Mouse (Mus musculus) midbrain, embryonic 14.5 days (tissue): ENCODE measurements at regions not wholly inside any gene's neighbourhood (a gene's known extent, or its start where the extent isn't known, plus 50 kb on each side); places are given as distances from the start of the nearest gene placed in this dataset.

Experiments
- ATAC-seq: fragments of 200-750 bp; cut with Nextera tagmentation; 2 replicates; pipeline ENCODE4 v1.8.0; 2017; ENCODE audit warnings: moderate number of reproducible peaks, moderate library complexity; ENCODE audit not compliant: low FRiP score, low TSS enrichment
- DNase-seq: peaks from one replicate; pipeline ENCODE4 v3.0.0-alpha.2; 2015
- H3K27ac ChIP-seq: fragments of 300-500 bp; sonication (generic); replicated peaks from 2 replicates; pipeline ENCODE4 v1.5.1; 2014; ENCODE audit warnings: mild to moderate bottlenecking, low read depth, low read length, moderate library complexity
- H3K27me3 ChIP-seq: fragments of 300-500 bp; sonication (generic); 2 replicates; pipeline ENCODE4 v1.6.1; 2014; ENCODE audit warnings: low read length, control low read depth, mixed read lengths; ENCODE audit not compliant: control insufficient read depth, insufficient read depth
- H3K36me3 ChIP-seq: fragments of 300-500 bp; sonication (generic); 2 replicates; pipeline ENCODE4 v1.6.1; 2014; ENCODE audit warnings: low read length, control low read depth; ENCODE audit not compliant: control insufficient read depth, insufficient read depth
- H3K4me1 ChIP-seq: fragments of 300-500 bp; sonication (generic); 2 replicates; pipeline ENCODE4 v1.6.1; 2014; ENCODE audit warnings: mild to moderate bottlenecking, antibody characterized with exemption, low read length, control low read depth; ENCODE audit not compliant: control insufficient read depth, insufficient read depth
- H3K4me2 ChIP-seq: fragments of 300-500 bp; sonication (generic); 2 replicates; pipeline ENCODE4 v1.6.1; 2014; ENCODE audit warnings: mild to moderate bottlenecking, low read length, moderate library complexity
- H3K4me3 ChIP-seq: fragments of 300-500 bp; sonication (generic); replicated peaks from 2 replicates; pipeline ENCODE4 v1.5.1; 2014; ENCODE audit warnings: low read depth, low read length
- H3K9ac ChIP-seq: fragments of 300-500 bp; sonication (generic); replicated peaks from 2 replicates; pipeline ENCODE4 v1.6.1; 2014; ENCODE audit warnings: mild to moderate bottlenecking, low read length, moderate library complexity
- H3K9me3 ChIP-seq: fragments of 300-500 bp; sonication (generic); 2 replicates; pipeline ENCODE4 v1.6.1; 2016; ENCODE audit warnings: low read length, control low read depth, mixed read lengths; ENCODE audit not compliant: control insufficient read depth
- WGBS: fragments of 180-500 bp; shearing (Covaris S2); extraction: QIAGEN DNeasy Blood & Tissue Kit; methylation state at CpG from one replicate; pipeline ENCODE4 v1.1.7; 2014; 5-methylcytosine and 5-hydroxymethylcytosine counted together

GRCm38 (mm10) chr10:99829974-99830373, 70.5 kb upstream of the Csl start:
- H3K9ac ChIP-seq, result no peak overlapping the region
- ATAC-seq (no peak), DNase-seq (peak; percentile 10)
- H3K27ac ChIP-seq, result no peak overlapping the region
- H3K4me2 ChIP-seq, result no peak overlapping the region
- H3K4me3 ChIP-seq, result no peak overlapping the region
- no peaks in the 10 kb centered on the region for H3K4me1 ChIP-seq
- 85% methylated on average over 3 of the region's 3 CpGs for WGBS
- H3K36me3 ChIP-seq, result no peaks in the 10 kb centered on the region
- no peaks in the 10 kb centered on the region for H3K27me3 ChIP-seq
- no peaks in the 10 kb centered on the region for H3K9me3 ChIP-seq

DNA sequence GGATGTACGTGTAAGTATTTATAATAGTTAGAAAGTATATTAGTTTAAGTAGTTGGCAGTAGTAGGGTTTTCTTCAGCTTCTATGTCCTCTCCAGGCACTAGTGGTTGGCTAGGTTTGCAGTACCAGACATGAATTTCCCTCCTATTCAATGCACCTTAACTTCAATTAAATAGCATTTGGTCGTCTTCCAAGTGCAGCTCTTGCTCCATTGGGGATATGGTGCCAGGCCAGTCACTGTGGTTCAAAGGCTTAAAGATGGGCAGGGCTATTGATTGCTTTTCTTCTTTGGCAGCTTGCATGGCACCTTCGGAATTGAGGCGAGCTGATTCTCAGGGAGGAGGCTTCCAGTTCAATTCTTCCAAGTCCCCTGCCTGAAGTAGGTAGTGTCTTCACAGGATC, 68.0 kb upstream of the Csl start:
- H3K27me3 ChIP-seq, result no peaks in the 10 kb centered on the region
- no peak overlapping the region for H3K4me3 ChIP-seq
- H3K36me3 ChIP-seq, result no peaks in the 10 kb centered on the region
- no peak overlapping the region for H3K27ac ChIP-seq
- H3K9ac ChIP-seq, result no peak overlapping the region
- H3K4me1 ChIP-seq, result no peaks in the 10 kb centered on the region
- WGBS, result 84% methylated on average over 4 of the region's 4 CpGs
- H3K4me2 ChIP-seq, result no peak overlapping the region
- ATAC-seq (no peak), DNase-seq (no peak)
- no peaks in the 10 kb centered on the region for H3K9me3 ChIP-seq

DNA sequence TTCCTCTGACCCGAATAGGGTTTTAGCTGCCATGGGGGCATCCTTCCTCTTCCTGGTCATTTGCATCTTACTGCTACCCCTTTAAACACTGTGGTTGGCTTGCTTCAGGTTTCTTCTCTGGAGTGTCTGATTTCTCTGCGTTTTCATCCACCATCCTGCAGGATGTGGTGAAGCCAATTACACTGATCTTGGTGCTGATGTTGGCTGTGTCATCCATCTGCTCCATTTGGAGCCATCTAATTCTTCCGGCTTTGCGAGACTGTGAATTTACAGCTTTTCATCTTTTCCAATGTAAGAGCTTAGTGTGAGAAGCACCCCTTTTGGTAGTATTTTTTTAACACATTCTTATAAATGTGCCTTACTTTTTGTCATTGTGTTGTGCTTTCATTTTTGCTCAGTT, 66.4 kb upstream of the Csl start:
- Histone ChIP-seq H3K9ac (no peak overlapping the region), H3K4me3 (no peak overlapping the region), H3K4me2 (no peak overlapping the region), H3K36me3 (no peaks in the 10 kb centered on the region), H3K4me1 (no peaks in the 10 kb centered on the region), H3K27ac (no peak overlapping the region), H3K9me3 (no peaks in the 10 kb centered on the region), H3K27me3 (no peaks in the 10 kb centered on the region)
- WGBS, result 87% methylated on average over 4 of the region's 4 CpGs
- ATAC-seq, result no peak
- DNase-seq, result no peak

DNA sequence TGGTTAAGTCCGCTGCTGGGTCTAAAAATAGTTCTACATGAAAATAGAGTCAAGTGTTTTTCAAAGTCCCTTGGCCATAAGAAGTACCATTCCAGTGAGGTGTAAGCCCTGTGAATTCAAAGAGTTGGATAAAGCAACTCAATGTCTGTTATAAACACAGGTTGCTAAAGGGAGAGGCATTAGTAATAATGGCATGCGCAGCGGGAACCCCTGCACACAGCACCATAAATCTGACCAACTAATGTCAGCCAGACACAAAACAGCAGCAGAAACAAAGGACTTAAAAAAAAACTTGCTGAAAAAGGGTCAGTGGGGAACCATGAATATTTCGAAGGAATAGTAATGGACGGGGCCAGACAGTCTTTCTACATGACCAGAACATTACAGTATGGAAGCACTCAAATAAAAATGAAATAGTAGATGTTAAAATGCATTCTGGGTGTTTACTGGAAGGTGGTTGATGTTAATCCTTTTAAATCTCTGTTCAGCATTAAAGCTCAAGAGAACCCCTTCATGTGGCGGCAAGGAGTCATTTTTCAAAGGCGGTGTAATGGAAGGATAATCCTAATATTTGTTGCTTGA, 52.7 kb upstream of the Csl start:
- ATAC-seq (no peak; the same call in 1 of the 2 replicates), DNase-seq (no peak)
- Histone ChIP-seq H3K36me3 (no peaks in the 10 kb centered on the region), H3K4me2 (no peak overlapping the region), H3K4me1 (no peaks in the 10 kb centered on the region), H3K9me3 (no peaks in the 10 kb centered on the region), H3K4me3 (no peak overlapping the region), H3K27ac (no peak overlapping the region), H3K27me3 (no peaks in the 10 kb centered on the region), H3K9ac (no peak overlapping the region)
- WGBS, result 89% methylated on average over 7 of the region's 7 CpGs

GRCm38 (mm10) chr10:99811430-99811829, 52.0 kb upstream of the Csl start:
- H3K27ac ChIP-seq, result no peak overlapping the region
- no peaks in the 10 kb centered on the region for H3K4me1 ChIP-seq
- H3K36me3 ChIP-seq, result no peaks in the 10 kb centered on the region
- H3K4me3 ChIP-seq, result no peak overlapping the region
- H3K27me3 ChIP-seq, result no peaks in the 10 kb centered on the region
- ATAC-seq, result no peak
- WGBS, result 100% methylated on average over 1 of the region's 1 CpGs
- no peak for DNase-seq
- no peak overlapping the region for H3K4me2 ChIP-seq
- H3K9ac ChIP-seq, result no peak overlapping the region
- H3K9me3 ChIP-seq, result no peaks in the 10 kb centered on the region
